Mouse (Mus musculus) forebrain, embryonic 16.5 days (tissue): Measurements from ENCODE around the gene Aph1b. TPM values are rescaled to one million over a fixed set of nuclear protein-coding genes. Genes with fewer than 3 reads are reported as not detected.

Experiments
- ATAC-seq: fragments of 200-750 bp; cut with Nextera tagmentation; 2 replicates; pipeline ENCODE4 v1.8.0; 2017; ENCODE audit warnings: mild to moderate bottlenecking, moderate library complexity
- H3K27ac ChIP-seq: fragments of 300-500 bp; sonication (generic); 2 replicates; pipeline ENCODE4 v1.5.1; 2014; ENCODE audit warnings: low read length, control low read depth
- H3K27me3 ChIP-seq: fragments of 300-500 bp; sonication (generic); replicated peaks from 2 replicates; pipeline ENCODE4 v1.6.1; 2014; ENCODE audit warnings: low read length; ENCODE audit not compliant: control insufficient read depth, insufficient read depth
- H3K36me3 ChIP-seq: fragments of 300-500 bp; sonication (generic); 2 replicates; pipeline ENCODE4 v1.6.1; 2014; ENCODE audit not compliant: control insufficient read depth, insufficient read depth
- H3K4me1 ChIP-seq: fragments of 300-500 bp; sonication (generic); replicated peaks from 2 replicates; pipeline ENCODE4 v1.6.1; 2014; ENCODE audit warnings: low read length; ENCODE audit not compliant: control insufficient read depth, insufficient read depth
- H3K4me2 ChIP-seq: fragments of 300-500 bp; sonication (generic); 2 replicates; pipeline ENCODE4 v1.6.1; 2014; ENCODE audit warnings: mild to moderate bottlenecking, low read length, control low read depth
- H3K4me3 ChIP-seq: fragments of 300-500 bp; sonication (generic); replicated peaks from 2 replicates; pipeline ENCODE4 v1.5.1; 2014; ENCODE audit warnings: mild to moderate bottlenecking, low read length, control low read depth
- H3K9ac ChIP-seq: fragments of 300-500 bp; sonication (generic); replicated peaks from 2 replicates; pipeline ENCODE4 v1.6.1; 2014; ENCODE audit warnings: low read depth, low read length, control low read depth
- H3K9me3 ChIP-seq: fragments of 300-500 bp; sonication (generic); 2 replicates; pipeline ENCODE4 v1.6.1; 2016; ENCODE audit warnings: low read length; ENCODE audit not compliant: control insufficient read depth
- WGBS: fragments of 180-500 bp; shearing (Covaris S2); extraction: QIAGEN DNeasy Blood & Tissue Kit; methylation state at CpG from one replicate; pipeline ENCODE4 v1.1.7; 2014; 5-methylcytosine and 5-hydroxymethylcytosine counted together
- polyA plus RNA-seq: library from polyadenylated mRNA; unstranded; fragments of >200 nt; fragmentation: Nextera tagmentation; extraction: Ambion mirVana; gene quantifications from 2 replicates; pipeline ENCODE4 v1.2.1, GENCODE M21; 2015

Aph1b gene
- polyA plus RNA-seq, 1 experiment from 2014 or later: 32.9 TPM

DNA sequence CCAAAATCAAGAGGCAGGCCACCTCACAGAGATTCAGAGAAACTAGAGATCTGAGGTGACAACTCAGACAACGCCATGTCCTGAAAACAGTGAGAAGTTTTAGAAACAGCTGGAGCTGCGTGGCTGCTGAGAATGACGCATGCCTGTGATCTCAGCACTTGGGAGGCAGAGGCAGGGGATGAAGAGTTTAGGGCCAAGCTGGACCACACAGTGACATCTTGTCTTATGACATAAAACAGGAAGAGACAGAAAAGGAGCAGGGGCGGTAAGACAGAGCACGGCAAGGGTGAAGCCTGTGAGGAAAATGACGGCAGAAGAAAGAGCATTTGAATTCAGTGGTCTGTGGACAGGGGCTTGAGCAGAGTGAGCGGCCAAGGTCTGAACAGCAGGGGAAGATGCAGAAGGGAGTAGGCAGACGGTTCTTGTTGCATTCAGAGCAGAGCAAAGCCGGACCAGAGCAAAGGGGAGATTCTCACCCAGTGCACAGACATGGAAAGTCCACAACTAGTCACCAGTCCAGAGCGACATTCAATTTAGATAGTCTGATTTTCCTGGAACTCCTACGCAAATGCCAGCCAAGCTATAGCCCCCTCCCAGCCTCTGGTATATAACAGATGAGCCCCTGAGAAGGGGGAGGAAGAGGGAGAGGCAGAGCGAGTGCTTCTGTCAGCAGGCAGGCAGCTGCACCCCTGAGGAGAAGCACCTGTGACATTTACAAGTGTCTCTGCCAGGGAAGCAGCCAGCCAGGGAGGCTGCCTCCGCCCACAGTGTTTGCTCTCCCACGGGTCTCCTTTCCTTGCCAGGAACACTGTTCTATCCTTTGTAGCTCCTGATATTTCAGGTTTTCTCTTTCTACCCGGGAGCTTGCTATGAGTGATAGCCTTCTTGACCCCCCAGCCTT, 62.2 kb downstream of the Aph1b start:
- H3K4me3 ChIP-seq: no peak overlapping the region
- 52% methylated on average over 15 of the region's 15 CpGs for WGBS
- peaks cover 6% of the 10 kb centered on the region; the same call in 1 of the 2 replicates for H3K4me1 ChIP-seq
- H3K4me2 ChIP-seq: no peak overlapping the region
- H3K27me3 ChIP-seq: no peaks in the 10 kb centered on the region
- no peak overlapping the region for H3K27ac ChIP-seq
- no peak overlapping the region for H3K9ac ChIP-seq
- ATAC-seq: 0 out of 2 replicates have a peak, but pooled peaks have one; percentile 38
- H3K36me3 ChIP-seq: no peaks in the 10 kb centered on the region
- no peaks in the 10 kb centered on the region for H3K9me3 ChIP-seq

DNA sequence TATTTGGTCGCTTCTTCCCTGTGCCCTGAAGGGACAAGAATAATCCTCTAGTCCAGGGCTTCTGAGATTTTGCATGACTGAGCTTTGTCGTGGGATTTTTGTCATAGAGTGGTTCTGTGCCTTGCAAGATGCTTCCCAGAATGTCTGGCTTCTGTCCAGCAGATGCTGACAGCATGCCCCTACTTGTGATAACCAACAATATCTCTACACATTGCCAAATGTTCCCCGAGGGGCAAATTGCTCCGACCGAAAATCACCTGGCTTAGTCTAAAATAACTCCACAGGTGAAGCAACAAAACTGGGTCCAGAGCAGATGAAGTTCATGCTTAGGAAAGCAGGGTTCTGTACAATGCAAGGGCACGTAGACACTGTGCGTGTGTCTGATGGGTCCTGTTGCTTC, 64.0 kb downstream of the Aph1b start:
- 80% methylated on average over 7 of the region's 7 CpGs for WGBS
- peaks cover 6% of the 10 kb centered on the region; the same call in 1 of the 2 replicates for H3K4me1 ChIP-seq
- H3K9ac ChIP-seq: no peak overlapping the region
- no peaks in the 10 kb centered on the region for H3K9me3 ChIP-seq
- H3K4me2 ChIP-seq: no peak overlapping the region
- no peak overlapping the region for H3K27ac ChIP-seq
- no peak overlapping the region for H3K4me3 ChIP-seq
- no peaks in the 10 kb centered on the region for H3K27me3 ChIP-seq
- ATAC-seq: no peak
- no peaks in the 10 kb centered on the region for H3K36me3 ChIP-seq

DNA sequence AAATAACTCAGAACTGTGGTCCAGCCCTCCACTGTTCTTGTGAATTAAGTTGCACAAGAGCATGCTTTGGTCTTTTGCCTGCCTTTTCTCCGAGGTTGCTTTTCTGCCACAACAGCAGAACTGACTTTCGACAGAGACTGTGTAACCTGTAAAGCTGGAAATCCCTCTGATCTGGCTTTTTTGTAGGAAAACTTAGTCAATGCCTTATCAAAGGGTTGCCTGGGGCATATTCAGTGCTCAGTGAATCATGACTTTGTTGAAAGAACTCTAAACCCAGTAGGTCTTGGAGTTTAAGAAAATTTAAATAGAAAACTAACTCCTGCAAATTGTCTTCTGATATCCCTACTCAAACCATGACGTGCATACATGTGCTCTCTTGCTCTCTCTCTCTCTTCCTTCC, 64.7 kb downstream of the Aph1b start:
- no peak for ATAC-seq
- Histone ChIP-seq H3K4me1 (peaks cover 6% of the 10 kb centered on the region; the same call in 1 of the 2 replicates), H3K36me3 (no peaks in the 10 kb centered on the region), H3K9me3 (no peaks in the 10 kb centered on the region), H3K4me2 (no peak overlapping the region), H3K27me3 (no peaks in the 10 kb centered on the region), H3K9ac (no peak overlapping the region), H3K4me3 (no peak overlapping the region), H3K27ac (no peak overlapping the region)
- 62% methylated on average over 3 of the region's 3 CpGs for WGBS

DNA sequence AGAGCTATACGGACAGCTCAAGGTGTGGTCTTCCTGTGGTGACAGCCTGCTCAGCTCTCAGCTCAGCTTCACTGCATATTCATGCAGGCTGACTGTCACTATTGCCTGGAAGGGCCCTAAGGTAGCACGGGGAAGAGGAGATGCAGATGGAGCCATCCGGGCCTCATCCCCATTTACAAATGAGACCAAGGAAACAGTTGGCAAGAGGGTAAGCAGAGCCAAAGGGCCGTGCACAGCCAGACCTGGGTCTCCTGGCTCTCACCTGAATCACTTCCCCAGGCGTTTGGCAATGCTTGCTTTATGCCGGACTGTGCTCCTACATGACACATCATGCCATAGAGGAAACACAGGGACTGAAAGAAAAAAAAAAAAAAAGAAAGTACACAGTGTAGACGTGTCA, 68.0 kb downstream of the Aph1b start:
- H3K9me3 ChIP-seq: no peaks in the 10 kb centered on the region
- ATAC-seq: no peak
- H3K9ac ChIP-seq: no peak overlapping the region
- H3K4me3 ChIP-seq: no peak overlapping the region
- H3K36me3 ChIP-seq: no peaks in the 10 kb centered on the region
- H3K27ac ChIP-seq: no peak overlapping the region
- WGBS: 72% methylated on average over 7 of the region's 7 CpGs
- H3K27me3 ChIP-seq: no peaks in the 10 kb centered on the region
- peaks cover 4% of the 10 kb centered on the region; the same call in 1 of the 2 replicates for H3K4me1 ChIP-seq
- no peak overlapping the region for H3K4me2 ChIP-seq

DNA sequence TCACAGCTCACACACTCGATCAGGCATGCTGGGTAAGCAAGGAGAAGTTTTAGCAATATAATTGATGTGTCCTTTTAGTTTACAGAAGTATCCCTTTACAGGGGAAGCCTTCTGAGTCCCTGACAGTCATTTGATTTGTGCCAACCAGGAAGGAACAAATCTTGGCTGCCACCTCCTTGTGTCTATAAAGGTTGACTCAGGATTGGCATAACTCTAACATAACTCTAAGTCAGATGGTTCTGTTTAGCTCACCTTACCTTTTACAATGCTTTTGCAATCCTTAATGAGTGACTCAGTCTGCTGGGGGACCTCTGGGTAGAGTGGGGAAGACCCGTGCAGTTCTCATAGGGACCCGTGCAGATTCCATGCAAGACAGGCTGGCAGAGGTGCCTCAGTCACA, 69.7 kb downstream of the Aph1b start:
- no peak overlapping the region for H3K9ac ChIP-seq
- H3K36me3 ChIP-seq: no peaks in the 10 kb centered on the region
- H3K27me3 ChIP-seq: no peaks in the 10 kb centered on the region
- WGBS: 78% methylated on average over 3 of the region's 3 CpGs
- no peak overlapping the region for H3K4me2 ChIP-seq
- H3K9me3 ChIP-seq: no peaks in the 10 kb centered on the region
- H3K27ac ChIP-seq: no peak overlapping the region
- no peak for ATAC-seq
- H3K4me3 ChIP-seq: no peak overlapping the region
- H3K4me1 ChIP-seq: peaks cover 4% of the 10 kb centered on the region; the same call in 1 of the 2 replicates

Other genes starting within 250 kb of the Aph1b start
- gene Usp3, start 202.3 kb downstream of the Aph1b start, polyA plus RNA-seq: 93.0 and 110 TPM in 2 replicates
- gene Car12, start 81.8 kb downstream of the Aph1b start, polyA plus RNA-seq: 3.3 and 4.4 TPM in 2 replicates
- 0.42 and 0.43 TPM in 2 replicates for gene Gm10647, start 1.5 kb upstream of the Aph1b start, polyA plus RNA-seq
- 3.1 and 5.9 TPM in 2 replicates for gene Aph1c, start 39.2 kb upstream of the Aph1b start, polyA plus RNA-seq
- gene Rab8b, start 124.2 kb upstream of the Aph1b start, polyA plus RNA-seq: 41.2 and 41.5 TPM in 2 replicates
- 253 and 289 TPM in 2 replicates for gene Rps27l, start 150.6 kb upstream of the Aph1b start, polyA plus RNA-seq
- 9.0 and 9.6 TPM in 2 replicates for gene Lactb, start 180.0 kb upstream of the Aph1b start, polyA plus RNA-seq